Mouse (Mus musculus) heart, adult 9 months (tissue): Measurements from ENCODE around the gene Gng2.

Source experiments
- DNase-seq, 2 experiments: peaks; one replicate each; pipeline ENCODE4 v3.0.0; 2022; ENCODE audit warnings: low spot score in 2 of 2

The Gng2 gene

GRCm38 (mm10) chr14:19860281-19860680 lies 117.1 kb downstream of the Gng2 start:
- no peak for DNase-seq

GRCm38 (mm10) chr14:19858808-19859776 lies 118.3 kb downstream of the Gng2 start:
- DNase-seq = no peak

- no peak for DNase-seq
Measured at GRCm38 (mm10) chr14:19858279-19858678, 119.1 kb downstream of the Gng2 start.

- DNase-seq = no peak
Measured at GRCm38 (mm10) chr14:19853471-19853870, 124.0 kb downstream of the Gng2 start.

- peak; percentile 24 to 34 for DNase-seq
Measured at GRCm38 (mm10) chr14:19839600-19840332, 137.7 kb downstream of the Gng2 start.

- no peak for DNase-seq
Measured at GRCm38 (mm10) chr14:19836289-19836688, 141.1 kb downstream of the Gng2 start.

- no peak for DNase-seq
Measured at GRCm38 (mm10) chr14:19825481-19825880, 151.9 kb downstream of the Gng2 start.

GRCm38 (mm10) chr14:19823321-19824142 lies 153.9 kb downstream of the Gng2 start, which contains the start of gene Rtraf:
Gene Rtraf, minus strand, starts transcription at chr14:19823824.
- peak; percentile 88 to 90 for DNase-seq
